Mouse (Mus musculus): ENCODE data around the gene Gm7029.
A peak's percentile ranks its signal among the peaks of the same experiment; 100 is the strongest.
"Not testable (repeated sequence)": the region's sequence is repeated elsewhere in the genome, so short reads cannot be mapped to it uniquely, and the experiment has no call there.

Gm7029 gene

DNA sequence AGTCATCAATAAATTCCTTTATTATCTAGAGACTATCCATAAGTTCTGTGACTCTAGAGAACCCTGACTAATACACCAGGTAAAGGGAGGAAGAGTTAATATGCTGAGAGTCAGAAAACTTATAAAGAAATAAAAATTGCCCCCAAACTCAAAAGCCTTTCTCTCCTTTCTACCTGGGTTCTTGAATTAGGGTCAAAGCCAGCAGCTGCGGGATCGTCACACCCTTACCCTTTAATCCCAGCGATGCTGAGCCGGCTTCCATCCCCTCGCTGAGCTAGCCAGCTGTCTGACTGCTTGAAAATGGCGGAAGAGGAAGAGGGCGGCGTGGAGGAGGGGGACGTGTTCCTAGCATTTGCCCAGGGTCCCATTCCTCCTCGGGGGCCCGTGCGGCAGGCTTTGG, at the start of gene Gm7029:
TSS of gene Gm7029 (plus strand) at position 301 of the 400 bp plus-strand sequence.
- DNase-seq (ENCODE audit: low spot score in 2 of 2): not testable (repeated sequence)

DNA sequence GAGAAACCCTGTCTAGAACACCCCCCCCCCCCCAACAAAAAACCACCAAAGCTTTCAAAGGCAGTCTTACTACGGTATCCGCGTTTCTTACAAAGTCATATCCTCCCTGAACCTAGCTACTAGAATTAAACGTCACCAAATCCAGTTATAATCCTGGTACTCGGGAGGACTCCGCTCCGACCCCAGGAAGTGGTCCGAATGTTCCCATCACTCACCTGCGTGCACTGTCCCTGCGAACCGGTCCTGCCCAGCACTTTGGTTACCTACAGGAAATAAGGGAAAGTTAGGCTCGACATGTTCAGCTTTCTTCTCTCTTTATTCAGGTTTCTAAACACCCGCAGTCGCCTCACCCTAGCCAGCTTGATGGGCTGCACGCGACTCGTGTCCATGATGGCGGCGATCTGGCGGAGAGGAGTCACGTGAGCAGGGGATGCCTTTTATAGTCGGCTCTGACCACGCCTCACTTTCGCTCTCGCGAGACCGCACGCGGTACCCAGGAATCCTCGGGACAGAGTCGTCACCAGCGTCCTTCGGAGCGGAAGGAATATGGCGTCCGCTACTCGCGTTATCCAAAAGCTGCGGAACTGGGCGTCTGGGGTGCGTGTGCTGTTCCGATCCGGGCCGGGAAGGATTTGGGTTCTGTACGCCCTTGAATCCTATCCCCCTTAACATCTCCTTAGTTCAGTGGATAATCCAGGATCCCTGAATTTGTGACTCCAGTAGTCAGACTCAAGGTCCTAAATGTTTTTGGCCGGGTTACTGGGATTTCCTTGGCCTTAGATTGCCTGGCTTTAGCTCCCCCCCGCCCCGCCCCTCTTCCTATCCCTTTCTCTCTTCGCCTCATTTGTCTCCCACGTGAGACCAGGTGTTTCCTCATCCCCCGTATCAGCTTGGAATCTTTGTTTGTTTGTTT, 49.3 kb upstream of the Gm7029 start, which contains the start of the genes Rps28 and Ndufa7:
TSS of gene Rps28 (minus strand) at position 479 of the 913 bp plus-strand sequence.
TSS of gene Ndufa7 (plus strand) at position 489 of the 913 bp plus-strand sequence.
- DNase-seq (ENCODE audit: low spot score in 2 of 2): peak; percentile 99

DNA sequence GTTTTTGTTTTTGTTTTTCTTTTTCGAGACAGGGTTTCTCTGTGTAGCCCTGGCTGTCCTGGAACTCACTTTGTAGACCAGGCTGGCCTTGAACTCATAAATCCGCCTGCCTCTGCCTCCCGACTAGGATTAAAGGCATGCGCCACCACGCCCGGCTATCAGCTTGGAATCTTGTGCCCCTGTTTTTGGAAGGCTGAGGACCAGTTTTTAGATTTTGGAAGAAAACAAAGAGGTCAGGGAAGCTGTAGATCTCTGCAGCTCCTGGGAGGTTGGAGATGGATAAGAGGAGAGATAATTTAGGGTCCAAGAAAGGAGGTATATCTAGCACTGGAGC, 48.7 kb upstream of the Gm7029 start:
- not testable (repeated sequence) for DNase-seq (ENCODE audit: low spot score in 2 of 2)

GRCm38 (mm10) chr17:33825462-33825861, 48.2 kb upstream of the Gm7029 start:
- no peak for DNase-seq (ENCODE audit: low spot score in 2 of 2)

- DNase-seq (ENCODE audit: low spot score in 2 of 2): peak; percentile 75 to 79
Observed at GRCm38 (mm10) chr17:33826850-33827249, 46.8 kb upstream of the Gm7029 start.

- no peak for DNase-seq (ENCODE audit: low spot score in 2 of 2)
Observed at GRCm38 (mm10) chr17:33828892-33829291, 44.7 kb upstream of the Gm7029 start.

- no peak for DNase-seq (ENCODE audit: low spot score in 2 of 2)
Observed at GRCm38 (mm10) chr17:33829561-33829960, 44.1 kb upstream of the Gm7029 start.

DNA sequence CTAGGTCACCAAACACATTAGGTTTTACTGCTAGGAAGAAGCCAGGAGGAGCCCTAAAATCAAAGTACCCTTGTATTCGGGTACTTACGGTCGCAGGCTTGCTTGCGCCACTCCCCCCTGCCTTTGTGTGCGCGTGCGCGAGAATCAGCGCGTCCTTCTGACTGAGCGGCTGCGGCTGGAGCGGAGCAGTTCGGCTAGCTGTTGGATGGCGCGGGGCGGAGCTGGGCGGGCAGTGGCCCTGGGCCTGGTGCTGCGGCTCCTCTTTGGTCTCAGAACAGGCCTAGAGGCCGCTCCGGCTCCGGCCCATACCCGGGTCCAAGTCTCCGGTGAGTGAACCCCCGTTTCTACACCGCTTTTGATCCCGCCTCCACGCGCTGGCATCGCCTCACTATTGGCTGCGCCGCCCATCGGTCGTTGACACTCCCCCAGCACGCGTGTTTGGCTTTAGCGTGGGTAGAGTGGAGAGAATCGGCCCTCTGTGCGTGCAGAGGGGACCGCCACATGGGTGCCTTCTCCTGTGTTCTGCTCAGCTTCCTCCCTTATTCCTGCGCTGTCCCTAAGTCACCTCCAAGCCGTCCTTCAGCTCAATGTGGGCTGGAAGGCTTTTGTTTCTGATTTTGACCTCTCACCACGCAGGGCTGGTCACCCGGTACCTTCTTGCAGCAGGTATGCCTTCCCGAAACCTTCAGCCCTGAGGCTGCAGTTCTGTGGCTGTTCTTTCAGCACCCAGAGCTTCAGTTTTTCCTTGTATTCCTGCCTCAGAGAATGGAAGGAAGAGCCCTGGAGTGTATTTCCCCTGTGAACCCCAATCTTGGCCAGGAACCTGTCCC, 30.5 kb upstream of the Gm7029 start, which contains the start of gene Cd320:
TSS of gene Cd320 (plus strand) at position 126 of the 830 bp plus-strand sequence.
- DNase-seq (ENCODE audit: low spot score in 2 of 2): peak; percentile 94 to 96

GRCm38 (mm10) chr17:33844196-33844595, 29.4 kb upstream of the Gm7029 start:
- DNase-seq (ENCODE audit: low spot score in 2 of 2): no peak

GRCm38 (mm10) chr17:33848139-33848538, 25.5 kb upstream of the Gm7029 start:
- DNase-seq (ENCODE audit: low spot score in 2 of 2): no peak

- DNase-seq (ENCODE audit: low spot score in 2 of 2): no peak
Observed at GRCm38 (mm10) chr17:33851331-33851730, 22.3 kb upstream of the Gm7029 start.

DNA sequence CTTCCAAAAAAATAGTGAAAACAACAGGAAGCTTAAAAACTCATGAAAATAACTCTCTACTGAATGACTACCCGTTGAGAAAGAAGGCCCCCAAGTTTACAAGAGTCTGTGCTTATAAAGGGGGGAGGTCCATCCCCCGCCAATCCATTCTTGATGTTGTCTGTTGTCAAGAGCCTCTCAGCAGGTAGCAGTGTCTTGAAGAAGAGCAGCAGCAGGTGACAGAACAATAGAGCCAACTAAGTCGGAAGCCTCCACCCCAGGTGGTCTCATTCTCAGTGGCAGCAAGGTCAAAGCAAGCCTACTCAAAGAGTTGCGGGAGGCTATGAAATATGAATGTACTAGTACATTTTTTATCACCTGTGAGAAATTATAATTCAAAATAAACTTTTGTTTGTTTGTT, 15.8 kb upstream of the Gm7029 start:
- no peak for DNase-seq (ENCODE audit: low spot score in 2 of 2)

DNA sequence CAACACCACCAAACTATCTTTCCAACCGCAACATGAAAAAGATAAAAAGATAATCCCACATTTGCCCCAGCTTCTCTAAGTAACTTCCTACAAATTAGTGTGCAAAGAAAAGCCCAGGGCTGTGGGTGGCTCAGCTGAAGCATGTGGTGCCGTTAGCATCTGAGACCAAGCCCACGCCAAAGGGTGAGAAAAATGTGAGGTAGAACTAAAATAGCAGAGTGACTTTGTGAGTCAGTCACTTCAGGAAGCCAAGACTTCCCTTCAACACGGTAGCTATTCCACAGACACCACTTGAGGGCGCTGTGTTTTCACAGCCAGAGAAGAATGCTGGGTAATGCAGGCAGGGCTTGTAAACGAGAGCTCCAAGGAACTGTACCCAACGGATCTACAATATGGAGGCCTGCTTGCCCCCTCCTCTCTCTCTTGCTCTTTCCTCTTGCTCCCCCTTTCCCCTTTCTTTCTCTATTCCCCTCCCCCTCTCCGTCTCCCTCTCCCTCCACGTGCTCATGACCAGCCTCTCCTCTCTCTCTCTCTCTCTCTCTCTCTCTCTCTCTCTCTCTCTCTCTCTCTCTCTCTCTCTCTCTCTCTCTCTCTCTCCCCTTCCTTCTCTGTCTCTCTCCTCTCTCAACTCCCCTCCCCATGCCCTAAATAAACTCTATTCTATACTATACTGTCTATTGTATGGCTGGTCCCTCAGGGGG, 8.2 kb upstream of the Gm7029 start:
- peak; percentile 87 to 88 for DNase-seq (ENCODE audit: low spot score in 2 of 2)

- no peak for DNase-seq (ENCODE audit: low spot score in 2 of 2)
Observed at GRCm38 (mm10) chr17:33874411-33874810, 774 bp downstream of the Gm7029 start.

- DNase-seq (ENCODE audit: low spot score in 2 of 2): peak in 1 of 2 experiments; percentile 13
Observed at GRCm38 (mm10) chr17:33875797-33876196, 2.2 kb downstream of the Gm7029 start.

DNA sequence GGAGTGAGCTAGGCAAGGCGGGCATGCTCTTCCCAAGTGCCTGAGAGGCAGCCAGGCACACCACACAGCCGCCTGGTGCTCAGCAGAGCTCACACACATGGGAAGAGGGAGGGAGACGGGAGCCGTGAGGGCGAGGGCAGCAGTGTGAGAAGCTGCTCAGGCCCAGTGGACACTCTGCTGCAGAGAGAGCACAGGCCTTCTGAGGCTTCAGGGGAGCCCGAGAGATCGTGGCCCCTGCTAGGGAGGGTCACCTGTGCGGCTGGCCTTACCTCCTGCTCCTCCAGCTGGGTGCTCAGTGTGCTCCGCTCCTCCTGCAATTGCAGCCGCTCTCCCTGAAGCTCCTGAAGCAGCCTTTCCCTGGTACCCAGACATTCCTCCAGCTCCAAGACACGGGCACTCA, 10.7 kb downstream of the Gm7029 start:
- not testable (repeated sequence) for DNase-seq (ENCODE audit: low spot score in 2 of 2)

DNA sequence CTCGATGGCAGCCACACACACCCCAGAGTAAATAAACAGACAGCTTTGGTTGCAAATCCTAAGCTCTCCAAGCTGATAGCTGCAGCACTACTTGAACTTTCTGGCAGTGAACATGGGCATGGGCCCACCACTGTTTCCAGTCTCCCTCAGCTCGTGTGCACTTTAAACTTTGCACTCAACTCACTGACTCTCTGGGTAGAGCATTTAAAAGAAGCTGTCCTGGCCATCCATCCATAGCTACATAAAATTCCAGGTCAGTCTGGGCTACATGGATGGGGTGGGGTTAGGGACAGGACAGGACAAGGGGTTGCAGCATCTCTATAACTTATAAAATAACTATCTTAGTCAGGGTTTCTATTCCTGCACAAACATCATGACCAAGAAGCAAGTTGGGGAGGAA, 14.2 kb downstream of the Gm7029 start:
- not testable (repeated sequence) for DNase-seq (ENCODE audit: low spot score in 2 of 2)

DNA sequence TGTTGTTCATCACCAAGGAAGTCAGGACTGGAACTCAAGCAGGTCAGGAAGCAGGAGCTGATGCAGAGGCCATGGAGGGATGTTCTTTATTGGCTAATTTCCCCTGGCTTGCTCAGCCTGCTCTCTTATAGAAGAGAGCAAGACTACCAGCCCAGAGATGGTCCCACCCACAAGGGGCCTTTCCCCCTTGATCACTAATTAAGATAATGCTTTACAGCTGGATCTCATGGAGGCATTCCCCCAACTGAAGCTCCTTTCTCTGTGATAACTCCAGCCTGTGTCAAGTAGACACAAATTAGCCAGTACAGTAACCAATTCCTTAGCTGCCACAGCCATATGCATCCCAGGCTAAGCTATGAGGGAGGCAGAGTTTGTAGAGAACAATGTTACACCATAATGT, 14.6 kb downstream of the Gm7029 start:
- not testable (repeated sequence) for DNase-seq (ENCODE audit: low spot score in 2 of 2)

DNA sequence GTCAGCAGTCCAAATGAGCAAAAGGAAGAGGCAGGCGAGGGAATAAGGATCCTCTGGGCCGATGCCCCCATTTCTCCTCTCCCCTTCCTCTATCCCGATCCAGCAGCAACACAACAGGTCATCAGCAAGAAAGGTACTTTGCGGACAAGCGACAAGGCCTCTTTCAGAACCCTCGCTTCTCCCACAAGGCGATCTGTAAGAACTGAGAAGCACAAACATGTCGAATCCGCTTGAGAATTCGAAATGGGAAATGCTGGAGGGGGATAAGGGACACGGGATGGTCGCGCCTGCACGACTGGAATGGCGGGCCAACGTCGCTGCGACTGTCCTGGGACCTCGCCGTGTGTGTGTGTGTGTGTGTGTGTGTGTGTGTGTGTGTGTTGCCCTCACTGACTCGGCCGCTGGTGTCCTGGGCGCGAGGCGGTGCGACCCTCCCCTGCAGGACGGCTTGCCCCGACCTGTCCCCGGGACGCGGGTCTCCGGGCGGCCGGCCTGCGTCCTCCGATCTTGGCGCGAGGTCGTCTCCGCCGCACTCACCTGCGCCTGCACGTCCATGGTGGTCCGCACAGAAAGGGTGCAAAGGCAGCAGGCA, 16.4 kb downstream of the Gm7029 start:
- not testable (repeated sequence) for DNase-seq (ENCODE audit: low spot score in 2 of 2)

- peak; percentile 99 to 100 for DNase-seq (ENCODE audit: low spot score in 2 of 2)
Observed at GRCm38 (mm10) chr17:33890533-33891059, 17.0 kb downstream of the Gm7029 start, which contains the start of gene Kifc1. Gene Kifc1, minus strand, starts transcription at chr17:33890661.

- DNase-seq (ENCODE audit: low spot score in 2 of 2): no peak
Observed at GRCm38 (mm10) chr17:33891357-33891756, 17.7 kb downstream of the Gm7029 start.
